Mouse (Mus musculus) liver, embryonic 14.5 days (tissue): ENCODE measurements around the gene Nav1.

Experiments
- CTCF ChIP-seq: IDR thresholded peaks from 2 replicates; pipeline ENCODE4 v1.5.1; 2016; ENCODE audit warnings: antibody characterized with exemption, low read depth, control low read depth
- EP300 ChIP-seq: IDR thresholded peaks from 2 replicates; pipeline ENCODE4 v1.6.1; 2016; ENCODE audit warnings: antibody characterized with exemption, low read depth

DNA sequence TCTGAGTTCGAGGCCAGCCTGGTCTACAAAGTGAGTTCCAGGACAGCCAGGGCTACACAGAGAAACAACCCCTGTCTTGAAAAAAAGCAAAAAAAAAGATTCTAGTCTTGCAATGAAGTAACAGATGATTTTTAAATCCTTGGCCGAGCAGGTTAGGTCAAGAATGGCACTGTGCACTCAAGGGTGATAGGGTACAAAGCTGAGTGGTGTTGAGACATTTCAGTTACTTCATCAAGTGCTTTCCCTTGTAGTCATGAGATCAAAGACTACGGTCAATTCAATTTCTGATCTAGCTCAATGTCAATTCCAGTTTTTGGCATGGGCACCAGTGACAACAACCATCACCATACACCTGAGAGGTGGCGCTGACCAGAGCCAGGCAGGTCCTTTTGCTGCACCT, 198.1 kb downstream of the Nav1 start:
- TF ChIP-seq CTCF (no peak), EP300 (no peak)
